Mouse (Mus musculus): ENCODE measurements around the gene Dmrta2.

- no peak for TF ChIP-seq CTCF (IDR thresholded peaks at IDR 0.05)
- TF ChIP-seq POLR2A (IDR thresholded peaks at IDR 0.05; ENCODE audit: insufficient read depth, low read depth, low read length): no peak
- TF ChIP-seq EP300 (IDR thresholded peaks at IDR 0.05; ENCODE audit: insufficient read depth, low read depth, low read length): no peak
Measured at GRCm38 (mm10) chr4:109986301-109986700, 8.4 kb downstream of the Dmrta2 start.

Measured in heart, adult 2 months (tissue).